Mouse (Mus musculus) heart, postnatal 0 days (tissue): ENCODE data around the gene Myof.

Source experiments
- CTCF ChIP-seq: IDR thresholded peaks from 2 replicates; pipeline ENCODE4 v1.5.1; 2016; ENCODE audit warnings: antibody characterized with exemption, control low read depth, low read depth
- EP300 ChIP-seq: IDR thresholded peaks from 2 replicates; pipeline ENCODE4 v1.6.1; 2016; ENCODE audit warnings: antibody characterized with exemption, low read depth

GRCm38 (mm10) chr19:37989971-37990370 lies 53.4 kb downstream of the Myof start:
- no peak for TF ChIP-seq CTCF
- no peak for TF ChIP-seq EP300
